Mouse (Mus musculus): ENCODE measurements around the gene Sdk1. TPM values are rescaled to one million over a fixed set of nuclear protein-coding genes. Genes with fewer than 3 reads are reported as not detected.

Gene Sdk1
- total and polyA plus RNA-seq, 3 experiments = not detected

DNA sequence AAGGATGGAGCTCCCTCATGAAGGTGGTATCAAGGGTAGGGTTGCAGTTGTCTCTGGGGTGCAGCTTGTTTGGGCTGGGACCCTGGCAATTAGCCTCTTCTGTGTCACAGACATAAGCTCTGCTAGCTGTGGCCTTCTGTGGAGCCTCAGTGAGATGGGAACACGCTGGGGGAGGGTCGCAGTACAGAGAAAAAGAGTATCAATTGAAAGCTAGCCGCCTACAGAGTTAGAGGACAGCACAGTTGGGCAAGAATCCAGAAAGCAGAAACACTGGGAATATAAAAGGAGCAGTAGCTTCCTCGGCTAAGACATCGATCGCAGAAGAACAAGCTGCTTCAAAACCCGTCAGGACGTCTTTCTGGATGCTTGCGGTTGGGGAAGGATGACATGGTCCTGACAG, 795.2 kb downstream of the Sdk1 start:
- Histone ChIP-seq H3K27me3 (ENCODE audit: control insufficient read depth in 1 of 2, insufficient read depth in 2 of 2, low read length in 2 of 2) (no peaks in the 10 kb centered on the region), H3K9ac (ENCODE audit: control insufficient read depth, low read depth, low read length, poor library complexity, severe bottlenecking) (no peak overlapping the region), H3K27ac (ENCODE audit: control insufficient read depth, low read depth, low read length) (no peak overlapping the region), H3K4me3 (ENCODE audit: control insufficient read depth in 1 of 2, insufficient read depth in 1 of 2, low read depth in 2 of 2, low read length in 2 of 2) (no peak overlapping the region), H3K79me2 (ENCODE audit: control insufficient read depth, insufficient read depth, low read length, poor library complexity) (no peaks in the 10 kb centered on the region), H3K36me3 (ENCODE audit: control insufficient read depth in 1 of 2, insufficient read depth in 2 of 2, low read length in 2 of 2) (no peaks in the 10 kb centered on the region), H3K4me1 (ENCODE audit: control insufficient read depth in 1 of 2, insufficient read depth in 2 of 2, low read length in 2 of 2) (no peaks in the 10 kb centered on the region), H3K9me3 (replicated peaks; ENCODE audit: insufficient read depth, low read length) (no peaks in the 10 kb centered on the region)
- DNase-seq (ENCODE audit: low read depth, low spot score) = no peak
- no peak for TF ChIP-seq GABPA (IDR thresholded peaks at IDR 0.05; ENCODE audit: low read depth, low read length)
- no peak for TF ChIP-seq MAX (IDR thresholded peaks at IDR 0.05; ENCODE audit: low read length)
- no peak for TF ChIP-seq ZNF384 (IDR thresholded peaks at IDR 0.05; ENCODE audit: low read depth, low read length)
- no peak for TF ChIP-seq MYC (IDR thresholded peaks at IDR 0.05; ENCODE audit: low read depth, low read length)
- TF ChIP-seq ZMIZ1 (IDR thresholded peaks at IDR 0.05; ENCODE audit: low read depth, low read length) = no peak
- TF ChIP-seq KAT2A (conservative IDR thresholded peaks at IDR 0.05; ENCODE audit: low read depth, low read length) = no peak
- no peak for TF ChIP-seq E2F4 (IDR thresholded peaks at IDR 0.05; ENCODE audit: borderline replicate concordance, low read depth, low read length)
- no peak for TF ChIP-seq TBP (IDR thresholded peaks at IDR 0.05; ENCODE audit: low read depth, low read length)
- TF ChIP-seq POLR2AphosphoS5 (IDR thresholded peaks at IDR 0.05; ENCODE audit: borderline replicate concordance, low read depth, low read length) = no peak
- no peak for TF ChIP-seq MAZ (IDR thresholded peaks at IDR 0.05; ENCODE audit: low read depth, low read length)
- no peak for TF ChIP-seq SMC3 (IDR thresholded peaks at IDR 0.05; ENCODE audit: low read depth, low read length)
- no peak for TF ChIP-seq RCOR1 (IDR thresholded peaks at IDR 0.05; ENCODE audit: low read depth, low read length)
- TF ChIP-seq SIN3A (IDR thresholded peaks at IDR 0.05; ENCODE audit: low read length) = no peak
- TF ChIP-seq ZC3H11A (IDR thresholded peaks at IDR 0.05; ENCODE audit: low read depth, low read length) = no peak
- TF ChIP-seq MXI1 (IDR thresholded peaks at IDR 0.05; ENCODE audit: low read depth, low read length) = no peak
- no peak for TF ChIP-seq POLR2AphosphoS2 (IDR thresholded peaks at IDR 0.05; ENCODE audit: low read length)
- TF ChIP-seq RAD21 (IDR thresholded peaks at IDR 0.05; ENCODE audit: low read depth, low read length) = no peak

- Histone ChIP-seq H3K79me2 (ENCODE audit: control insufficient read depth, insufficient read depth, low read length, poor library complexity) (no peaks in the 10 kb centered on the region), H3K36me3 (ENCODE audit: control insufficient read depth in 1 of 2, insufficient read depth in 2 of 2, low read length in 2 of 2) (no peaks in the 10 kb centered on the region), H3K9me3 (replicated peaks; ENCODE audit: insufficient read depth, low read length) (no peaks in the 10 kb centered on the region), H3K27me3 (ENCODE audit: control insufficient read depth in 1 of 2, insufficient read depth in 2 of 2, low read length in 2 of 2) (no peaks in the 10 kb centered on the region), H3K4me1 (ENCODE audit: control insufficient read depth in 1 of 2, insufficient read depth in 2 of 2, low read length in 2 of 2) (no peaks in the 10 kb centered on the region), H3K9ac (ENCODE audit: control insufficient read depth, low read depth, low read length, poor library complexity, severe bottlenecking) (no peak overlapping the region), H3K4me3 (ENCODE audit: control insufficient read depth in 1 of 2, insufficient read depth in 1 of 2, low read depth in 2 of 2, low read length in 2 of 2) (no peak overlapping the region), H3K27ac (ENCODE audit: control insufficient read depth, low read depth, low read length) (no peak overlapping the region)
- no peak for DNase-seq (ENCODE audit: low read depth, low spot score)
- TF ChIP-seq POLR2AphosphoS5 (IDR thresholded peaks at IDR 0.05; ENCODE audit: borderline replicate concordance, low read depth, low read length) (no peak), MYB (IDR thresholded peaks at IDR 0.05; ENCODE audit: low read depth, low read length) (no peak), NRF1 (IDR thresholded peaks at IDR 0.05; ENCODE audit: insufficient read depth, low read depth, low read length, poor library complexity, severe bottlenecking) (no peak)
Observed at GRCm38 (mm10) chr5:142039236-142039635, 797.9 kb downstream of the Sdk1 start.

Measured in MEL (cell line).